Mouse (Mus musculus) neural tube, embryonic 11.5 days (tissue): ENCODE measurements at regions not wholly inside any gene's neighbourhood (a gene's known extent, or its start where the extent isn't known, plus 50 kb on each side); places are given as distances from the start of the nearest gene placed in this dataset.

ENCODE experiments used
- ATAC-seq: fragments of 200-750 bp; cut with Nextera tagmentation; 2 replicates; pipeline ENCODE4 v1.8.0; 2017; ENCODE audit warnings: moderate number of reproducible peaks, mild to moderate bottlenecking, moderate TSS enrichment, moderate library complexity; ENCODE audit not compliant: insufficient read depth, low FRiP score, low TSS enrichment
- DNase-seq: peaks from one replicate; pipeline ENCODE4 v3.0.0-alpha.2; 2015; ENCODE audit warnings: low spot score
- H3K27ac ChIP-seq: fragments of 300-500 bp; sonication (generic); 2 replicates; pipeline ENCODE4 v1.5.1; 2014; ENCODE audit warnings: low read depth, mild to moderate bottlenecking, low read length
- H3K27me3 ChIP-seq: fragments of 300-500 bp; sonication (generic); 2 replicates; pipeline ENCODE4 v1.6.1; 2014; ENCODE audit warnings: mild to moderate bottlenecking, low read length, mixed read lengths; ENCODE audit not compliant: control insufficient read depth, insufficient read depth
- H3K36me3 ChIP-seq: fragments of 300-500 bp; sonication (generic); 2 replicates; pipeline ENCODE4 v1.6.1; 2014; ENCODE audit warnings: mild to moderate bottlenecking, low read length, moderate library complexity, mixed read lengths; ENCODE audit not compliant: control insufficient read depth, insufficient read depth
- H3K4me1 ChIP-seq: fragments of 300-500 bp; sonication (generic); 2 replicates; pipeline ENCODE4 v1.6.1; 2014; ENCODE audit warnings: low read length, mixed read lengths; ENCODE audit not compliant: control insufficient read depth, insufficient read depth
- H3K4me2 ChIP-seq: fragments of 300-500 bp; sonication (generic); 2 replicates; pipeline ENCODE4 v1.6.1; 2014; ENCODE audit warnings: low read depth, mild to moderate bottlenecking, moderate library complexity
- H3K4me3 ChIP-seq: fragments of 300-500 bp; sonication (generic); 2 replicates; pipeline ENCODE4 v1.5.1; 2014; ENCODE audit warnings: low read depth, low read length
- H3K9ac ChIP-seq: fragments of 300-500 bp; sonication (generic); 2 replicates; pipeline ENCODE4 v1.6.1; 2014; ENCODE audit warnings: mild to moderate bottlenecking, low read length
- H3K9me3 ChIP-seq: fragments of 300-500 bp; sonication (generic); 2 replicates; pipeline ENCODE4 v1.6.1; 2016; ENCODE audit warnings: low read length; ENCODE audit not compliant: control insufficient read depth
- WGBS: fragments of 180-500 bp; shearing (Covaris S2); extraction: QIAGEN DNeasy Blood & Tissue Kit; methylation state at CpG from one replicate; pipeline ENCODE4 v1.1.7; 2014; 5-methylcytosine and 5-hydroxymethylcytosine counted together

DNA sequence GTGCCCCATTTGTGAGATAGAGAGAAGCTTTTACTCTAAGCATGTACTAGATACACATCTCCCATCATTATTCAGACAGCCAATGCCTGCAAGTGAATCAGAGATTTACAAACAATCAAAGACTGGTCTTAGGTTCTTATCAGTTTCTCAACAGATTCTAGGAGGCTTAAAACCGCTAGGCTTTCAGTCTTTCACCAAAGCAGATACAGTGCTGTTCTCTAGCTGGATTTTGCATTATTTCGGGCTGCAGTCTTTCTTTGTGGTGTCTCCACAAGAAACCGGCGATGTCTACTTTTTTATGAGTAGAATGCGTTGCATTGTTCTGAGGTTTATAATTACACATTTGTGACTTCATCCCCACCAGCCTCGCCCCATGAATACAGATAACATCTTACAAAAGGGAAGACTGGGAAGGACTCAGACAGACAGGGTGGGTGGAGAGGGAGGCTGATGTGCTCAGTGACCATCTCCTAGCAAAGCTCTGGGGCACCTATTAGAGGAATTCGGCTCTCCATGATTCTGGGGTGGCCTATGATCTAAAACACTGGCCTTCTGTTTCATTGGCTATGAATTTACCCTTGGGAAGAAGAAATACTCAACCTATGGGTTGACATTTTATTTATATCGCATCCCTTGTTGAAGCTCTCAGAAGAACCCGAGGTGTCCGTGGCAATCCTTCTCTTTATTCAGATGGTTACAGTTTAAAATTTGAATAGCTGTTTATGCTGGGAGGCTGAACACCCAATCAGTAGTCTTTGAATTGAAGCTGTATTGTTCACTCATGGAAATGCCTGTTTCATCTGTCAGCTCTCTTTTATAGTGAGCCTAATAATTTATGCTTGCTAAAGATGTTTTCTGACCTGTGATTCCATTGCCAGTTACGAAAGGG, 343.8 kb downstream of the Tmem161b start:
- Histone ChIP-seq H3K36me3 (no peaks in the 10 kb centered on the region), H3K4me1 (peaks cover 6% of the 10 kb centered on the region), H3K9ac (0 out of 2 replicates have a peak overlapping the region, but pooled peaks have one; percentile 31), H3K27me3 (no peaks in the 10 kb centered on the region), H3K4me2 (peak overlapping the region; percentile 26; the same call in 1 of the 2 replicates), H3K9me3 (no peaks in the 10 kb centered on the region), H3K27ac (peak overlapping the region; percentile 86), H3K4me3 (no peak overlapping the region)
- ATAC-seq (peak; percentile 91), DNase-seq (peak; percentile 60)
- WGBS, result 52% methylated on average over 11 of the region's 11 CpGs

DNA sequence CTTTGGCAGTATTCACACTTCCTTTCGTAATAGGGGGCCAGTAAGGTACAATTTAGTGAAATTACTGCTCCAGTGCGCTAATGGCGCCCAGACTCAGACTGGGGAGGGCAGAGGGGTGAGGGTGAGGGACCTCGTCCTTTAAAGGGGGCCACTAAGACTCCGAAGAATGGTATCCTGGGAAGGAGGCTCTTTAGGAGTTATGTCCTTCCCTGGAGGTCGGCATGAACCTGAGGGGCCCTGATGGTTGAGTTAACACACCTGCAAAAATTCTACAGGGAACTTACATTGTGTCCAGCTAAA, 344.4 kb downstream of the Tmem161b start:
- Histone ChIP-seq H3K4me1 (peaks cover 6% of the 10 kb centered on the region), H3K4me2 (0 out of 2 replicates have a peak overlapping the region, but pooled peaks have one; percentile 26), H3K9me3 (no peaks in the 10 kb centered on the region), H3K9ac (no peak overlapping the region), H3K36me3 (no peaks in the 10 kb centered on the region), H3K27me3 (no peaks in the 10 kb centered on the region), H3K27ac (peak overlapping the region; percentile 86), H3K4me3 (no peak overlapping the region)
- DNase-seq (peak; percentile 62), ATAC-seq (peak; percentile 67)
- 41% methylated on average over 6 of the region's 6 CpGs for WGBS

DNA sequence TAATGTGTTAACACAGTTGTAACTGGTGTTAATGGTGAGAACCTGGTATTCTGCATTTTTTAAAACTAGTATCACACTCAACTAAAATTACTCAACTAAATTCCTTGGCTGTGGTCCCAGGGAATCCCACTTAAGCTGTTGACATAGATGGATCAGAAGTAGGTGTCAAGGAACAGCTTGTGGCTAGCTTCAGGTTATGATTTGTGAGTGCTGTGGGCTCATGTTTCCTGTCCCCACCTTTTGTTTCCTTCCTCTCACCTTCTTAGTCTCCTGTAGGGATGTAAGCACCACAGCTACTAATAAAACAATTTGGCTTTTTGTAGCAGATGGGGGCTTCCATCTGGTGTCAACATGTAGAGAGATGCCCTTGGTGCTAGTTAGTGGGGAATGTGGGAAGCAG, 347.3 kb downstream of the Tmem161b start:
- no peaks in the 10 kb centered on the region for H3K27me3 ChIP-seq
- H3K27ac ChIP-seq, result peak overlapping the region; percentile 56; the same call in 1 of the 2 replicates
- H3K9me3 ChIP-seq, result no peaks in the 10 kb centered on the region
- ATAC-seq, result no peak
- H3K36me3 ChIP-seq, result no peaks in the 10 kb centered on the region
- no peak overlapping the region for H3K4me2 ChIP-seq
- no peak overlapping the region for H3K9ac ChIP-seq
- no peak overlapping the region for H3K4me3 ChIP-seq
- H3K4me1 ChIP-seq, result peaks cover 6% of the 10 kb centered on the region
- DNase-seq, result no peak

DNA sequence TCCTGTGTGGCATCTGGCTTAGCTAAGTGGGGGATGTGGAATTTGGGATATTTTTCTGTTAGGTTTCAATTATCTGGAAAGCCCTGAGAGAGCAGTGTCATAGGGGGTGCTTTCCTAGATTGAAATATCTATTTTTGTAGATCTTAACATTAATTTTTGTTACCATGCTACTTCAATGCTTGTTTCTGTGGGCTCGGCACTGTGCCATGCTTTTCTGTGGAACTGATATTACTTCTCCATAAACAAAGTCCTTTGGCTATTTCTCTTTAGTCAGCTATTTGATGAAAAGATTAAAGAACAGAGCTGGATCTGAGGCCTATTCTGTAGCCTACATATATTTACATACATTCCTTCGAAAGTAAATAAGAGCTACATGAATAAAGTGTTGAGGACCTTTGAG, 348.1 kb downstream of the Tmem161b start:
- Histone ChIP-seq H3K4me2 (no peak overlapping the region), H3K4me1 (peaks cover 6% of the 10 kb centered on the region), H3K9me3 (no peaks in the 10 kb centered on the region), H3K4me3 (no peak overlapping the region), H3K27ac (peak overlapping the region; percentile 64), H3K9ac (no peak overlapping the region), H3K36me3 (no peaks in the 10 kb centered on the region), H3K27me3 (no peaks in the 10 kb centered on the region)
- 59% methylated on average over 2 of the region's 2 CpGs for WGBS
- DNase-seq (no peak), ATAC-seq (no peak)

DNA sequence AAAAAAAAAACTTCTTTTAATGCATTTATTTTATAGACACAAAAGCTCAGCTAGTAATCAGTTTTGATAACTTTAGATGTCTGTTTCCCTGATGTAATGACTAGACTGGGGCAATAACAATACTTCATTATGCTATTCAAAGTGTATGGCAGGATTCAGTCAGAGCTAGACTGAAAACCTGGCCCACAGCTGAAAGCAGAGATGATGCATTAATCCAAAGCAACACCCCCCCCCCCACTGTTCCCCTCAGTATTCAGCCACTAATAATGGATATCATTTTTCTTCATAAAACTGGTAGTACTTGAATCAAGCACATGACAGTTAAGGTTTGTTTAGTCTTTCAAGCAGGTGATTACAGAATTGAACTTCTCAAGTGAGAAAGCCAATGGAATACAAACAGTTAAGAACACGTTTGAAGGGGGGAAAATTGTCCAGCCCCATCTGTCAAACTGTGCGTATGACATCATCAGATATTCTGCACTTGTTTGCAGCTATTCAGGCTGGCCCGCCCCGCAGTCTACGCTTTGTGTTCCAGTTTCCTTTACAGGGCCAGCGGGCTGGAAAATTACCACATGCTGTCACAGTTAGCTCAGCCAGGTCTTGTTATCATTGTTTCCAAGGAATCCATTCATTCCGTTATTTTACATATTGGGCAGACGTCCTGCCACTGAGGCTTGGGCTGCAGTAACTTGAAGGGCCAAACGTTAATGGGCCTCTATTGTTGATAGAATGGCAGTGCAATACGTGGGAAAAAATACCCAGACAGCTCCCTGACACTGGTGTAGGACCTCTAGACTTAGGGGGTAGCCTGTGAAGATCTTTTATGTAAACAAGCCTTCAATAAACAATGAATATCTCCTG, 349.1 kb downstream of the Tmem161b start:
- Histone ChIP-seq H3K4me2 (no peak overlapping the region), H3K4me3 (no peak overlapping the region), H3K9me3 (no peaks in the 10 kb centered on the region), H3K27me3 (no peaks in the 10 kb centered on the region), H3K36me3 (no peaks in the 10 kb centered on the region), H3K9ac (no peak overlapping the region), H3K4me1 (peaks cover 6% of the 10 kb centered on the region), H3K27ac (peak overlapping the region; percentile 73)
- WGBS, result 15% methylated on average over 10 of the region's 10 CpGs
- DNase-seq (peak; percentile 86), ATAC-seq (peak; percentile 96)

- H3K4me1 ChIP-seq, result peaks cover 6% of the 10 kb centered on the region
- no peak overlapping the region for H3K4me3 ChIP-seq
- DNase-seq (no peak), ATAC-seq (peak; percentile 71)
- H3K27ac ChIP-seq, result peak overlapping the region; percentile 73
- H3K36me3 ChIP-seq, result no peaks in the 10 kb centered on the region
- H3K4me2 ChIP-seq, result no peak overlapping the region
- H3K9ac ChIP-seq, result no peak overlapping the region
- WGBS, result 40% methylated on average over 3 of the region's 3 CpGs
- H3K9me3 ChIP-seq, result no peaks in the 10 kb centered on the region
- H3K27me3 ChIP-seq, result no peaks in the 10 kb centered on the region
Observed at GRCm38 (mm10) chr13:84571845-84572193, 349.7 kb downstream of the Tmem161b start.

- Histone ChIP-seq H3K4me2 (no peak overlapping the region), H3K36me3 (no peaks in the 10 kb centered on the region), H3K27me3 (no peaks in the 10 kb centered on the region), H3K4me3 (no peak overlapping the region), H3K9ac (no peak overlapping the region), H3K4me1 (peaks cover 6% of the 10 kb centered on the region), H3K9me3 (no peaks in the 10 kb centered on the region), H3K27ac (peak overlapping the region; percentile 73)
- WGBS, result 78% methylated on average over 2 of the region's 2 CpGs
- DNase-seq (no peak), ATAC-seq (no peak)
Observed at GRCm38 (mm10) chr13:84572231-84572630, 350.1 kb downstream of the Tmem161b start.

DNA sequence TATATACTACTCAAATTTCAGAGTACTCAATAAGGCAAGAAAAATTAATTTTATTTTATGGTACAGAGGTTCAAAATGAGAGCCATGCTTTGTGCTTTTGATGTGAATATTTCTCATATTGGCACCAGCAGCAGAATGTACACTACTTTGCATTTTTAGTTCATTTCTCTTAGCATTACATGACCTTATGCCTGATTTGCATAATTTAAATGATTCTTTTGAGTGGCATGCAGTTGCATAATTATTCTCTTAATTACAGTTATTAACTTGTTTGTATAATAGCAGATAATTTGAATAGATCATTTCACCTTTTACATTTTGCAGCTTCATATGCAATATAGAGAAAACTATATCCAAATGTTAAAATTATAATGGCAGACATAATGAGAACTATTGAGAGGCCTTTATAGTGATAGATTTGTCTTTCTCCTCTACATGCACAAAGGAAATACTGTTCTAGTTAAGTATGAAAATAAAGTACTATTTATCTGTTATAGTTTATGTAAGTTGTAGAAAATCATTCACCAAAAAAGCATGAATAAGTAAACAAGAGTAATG, 374.6 kb downstream of the Tmem161b start:
- H3K4me3 ChIP-seq, result no peak overlapping the region
- H3K4me2 ChIP-seq, result no peak overlapping the region
- no peaks in the 10 kb centered on the region for H3K9me3 ChIP-seq
- H3K27me3 ChIP-seq, result no peaks in the 10 kb centered on the region
- H3K36me3 ChIP-seq, result no peaks in the 10 kb centered on the region
- no peak for ATAC-seq
- DNase-seq, result no peak
- no peaks in the 10 kb centered on the region for H3K4me1 ChIP-seq
- H3K9ac ChIP-seq, result no peak overlapping the region
- no peak overlapping the region for H3K27ac ChIP-seq
